Mouse (Mus musculus): ENCODE data around the gene Rfxank.

DNA sequence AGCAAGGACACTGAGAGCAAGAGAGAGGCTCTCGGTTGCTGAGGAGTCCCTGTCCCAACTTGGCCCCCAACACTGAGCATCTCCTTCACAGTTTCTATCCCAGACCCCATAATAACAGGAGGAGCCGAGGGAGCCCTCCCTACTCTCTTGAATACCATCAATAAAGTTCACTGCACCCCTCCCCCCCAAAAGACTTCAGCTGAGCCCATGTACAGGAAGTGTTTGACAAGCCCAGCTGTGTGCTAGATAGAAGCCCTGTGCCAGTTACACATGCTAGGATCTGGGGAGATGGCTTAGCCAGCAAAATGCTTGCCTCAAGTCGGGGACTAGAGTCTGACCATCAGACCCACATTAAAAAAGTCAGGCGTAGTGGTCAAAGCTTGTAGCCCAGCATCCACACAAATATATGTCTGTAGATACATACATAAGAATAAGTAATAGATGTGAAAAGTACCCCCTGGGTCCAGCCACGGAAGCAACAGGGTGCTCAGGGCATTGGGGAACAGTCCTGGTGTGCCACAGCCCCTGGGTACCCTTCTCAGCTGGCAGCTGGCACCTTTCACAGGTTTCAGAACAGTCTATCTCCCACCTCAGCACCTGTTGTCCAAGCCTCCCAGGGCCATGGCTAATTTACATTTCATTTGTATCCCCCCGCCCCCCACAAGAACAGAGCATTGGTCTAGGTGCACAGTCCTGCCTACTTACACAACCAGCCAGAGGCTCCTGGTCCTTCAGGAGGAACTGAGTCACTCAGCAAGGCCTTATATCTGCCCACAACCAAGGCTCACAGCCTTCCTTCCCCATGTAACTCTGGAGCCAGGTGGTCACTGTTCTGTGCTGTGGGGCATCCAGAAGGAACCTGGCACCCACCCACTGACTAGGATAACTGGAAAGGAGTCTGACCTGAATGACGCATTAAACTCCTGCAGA is 9.0 kb upstream of the Rfxank start:
- TF ChIP-seq CTCF (IDR thresholded peaks at IDR 0.05; ENCODE audit: low read depth, low read length) (no peak), POLR2A (IDR thresholded peaks at IDR 0.05; ENCODE audit: borderline replicate concordance, low read depth, low read length) (no peak)
